Mouse (Mus musculus) forebrain, embryonic 11.5 days (tissue): ENCODE results near the gene Apba1. TPM values are rescaled to one million over a fixed set of nuclear protein-coding genes. Genes with fewer than 3 reads are reported as not detected.

ENCODE experiments used
- ATAC-seq: fragments of 200-750 bp; cut with Nextera tagmentation; replicated peaks from 2 replicates; pipeline ENCODE4 v1.8.0; 2017; ENCODE audit warnings: moderate TSS enrichment; ENCODE audit not compliant: low FRiP score
- DNase-seq: peaks from one replicate; pipeline ENCODE4 v3.0.0-alpha.2; 2017; ENCODE audit warnings: low spot score
- H3K27ac ChIP-seq: fragments of 300-500 bp; sonication (generic); 2 replicates; pipeline ENCODE4 v1.5.1; 2014; ENCODE audit warnings: low read depth, low read length
- H3K27me3 ChIP-seq: fragments of 300-500 bp; sonication (generic); 2 replicates; pipeline ENCODE4 v1.6.1; 2014; ENCODE audit warnings: mild to moderate bottlenecking, low read length, mixed read lengths; ENCODE audit not compliant: control insufficient read depth, insufficient read depth
- H3K36me3 ChIP-seq: fragments of 300-500 bp; sonication (generic); 2 replicates; pipeline ENCODE4 v1.6.1; 2014; ENCODE audit warnings: mild to moderate bottlenecking, low read length, moderate library complexity, mixed read lengths; ENCODE audit not compliant: control insufficient read depth, insufficient read depth
- H3K4me1 ChIP-seq: fragments of 300-500 bp; sonication (generic); replicated peaks from 2 replicates; pipeline ENCODE4 v1.6.1; 2014; ENCODE audit warnings: low read length, mixed read lengths; ENCODE audit not compliant: control insufficient read depth, insufficient read depth
- H3K4me2 ChIP-seq: fragments of 300-500 bp; sonication (generic); 2 replicates; pipeline ENCODE4 v1.6.1; 2014; ENCODE audit warnings: low read depth, mild to moderate bottlenecking, low read length, moderate library complexity, mixed read lengths; ENCODE audit not compliant: severe bottlenecking
- H3K4me3 ChIP-seq: fragments of 300-500 bp; sonication (generic); 2 replicates; pipeline ENCODE4 v1.5.1; 2014; ENCODE audit warnings: low read depth, low read length
- H3K9ac ChIP-seq: fragments of 300-500 bp; sonication (generic); 2 replicates; pipeline ENCODE4 v1.6.1; 2014; ENCODE audit warnings: low read length
- H3K9me3 ChIP-seq: fragments of 300-500 bp; sonication (generic); 2 replicates; pipeline ENCODE4 v1.6.1; 2016; ENCODE audit warnings: low read length, mixed read lengths; ENCODE audit not compliant: control insufficient read depth
- WGBS: fragments of 180-500 bp; shearing (Covaris S2); extraction: QIAGEN DNeasy Blood & Tissue Kit; methylation state at CpG from one replicate; pipeline ENCODE4 v1.1.7; 2014; 5-methylcytosine and 5-hydroxymethylcytosine counted together
- polyA plus RNA-seq: library from polyadenylated mRNA; unstranded; fragments of >200 nt; fragmentation: Nextera tagmentation; extraction: Ambion mirVana; gene quantifications from 2 replicates; pipeline ENCODE4 v1.2.1, GENCODE M21; 2014

The Apba1 gene
- polyA plus RNA-seq, 1 experiment from 2014 or later = 0.92 TPM

GRCm38 (mm10) chr19:23988166-23988565 lies 229.5 kb downstream of the Apba1 start:
- Histone ChIP-seq H3K9me3 (no peaks in the 10 kb centered on the region), H3K4me3 (no peak overlapping the region), H3K4me2 (no peak overlapping the region), H3K9ac (no peak overlapping the region), H3K4me1 (no peaks in the 10 kb centered on the region), H3K36me3 (no peaks in the 10 kb centered on the region), H3K27me3 (no peaks in the 10 kb centered on the region), H3K27ac (no peak overlapping the region)
- DNase-seq = no peak
- no peak for ATAC-seq
- 86% methylated on average over 4 of the region's 4 CpGs for WGBS

- no peak for ATAC-seq
- no peak overlapping the region for H3K9ac ChIP-seq
- no peak overlapping the region for H3K4me3 ChIP-seq
- H3K4me1 ChIP-seq = no peaks in the 10 kb centered on the region
- H3K9me3 ChIP-seq = no peaks in the 10 kb centered on the region
- DNase-seq = no peak
- no peaks in the 10 kb centered on the region for H3K27me3 ChIP-seq
- H3K27ac ChIP-seq = no peak overlapping the region
- H3K4me2 ChIP-seq = no peak overlapping the region
- 89% methylated on average over 10 of the region's 10 CpGs for WGBS
- H3K36me3 ChIP-seq = no peaks in the 10 kb centered on the region
Measured at GRCm38 (mm10) chr19:23995766-23996399, 237.2 kb downstream of the Apba1 start.

Other genes starting within 250 kb of the Apba1 start
- 0.43 and 0.44 TPM in 2 replicates for gene 1700028P14Rik, start 106.1 kb upstream of the Apba1 start, polyA plus RNA-seq
- gene Ptar1, start 71.5 kb upstream of the Apba1 start, polyA plus RNA-seq = 10.0 and 11.0 TPM in 2 replicates